Mouse (Mus musculus) liver, embryonic 14.5 days (tissue): Measurements from ENCODE around the gene Igflr1. TPM values are rescaled to one million over a fixed set of nuclear protein-coding genes. Genes with fewer than 3 reads are reported as not detected.
A peak's percentile ranks its signal among the peaks of the same experiment; 100 is the strongest.

Source experiments
- ATAC-seq: fragments of 200-750 bp; cut with Nextera tagmentation; 2 replicates; pipeline ENCODE4 v1.8.0; 2017; ENCODE audit warnings: moderate number of reproducible peaks, mild to moderate bottlenecking, moderate library complexity; ENCODE audit not compliant: insufficient read depth
- DNase-seq, 3 experiments: peaks; one replicate each; pipeline ENCODE4 v3.0.0-alpha.2; 2012 to 2013; ENCODE audit warnings: low read depth in 3 of 3, low spot score in 3 of 3
- H3K27ac ChIP-seq: fragments of 300-500 bp; sonication (generic); 2 replicates; pipeline ENCODE4 v1.5.1; 2014; ENCODE audit warnings: moderate library complexity, mild to moderate bottlenecking, control low read depth, inconsistent platforms
- H3K27me3 ChIP-seq: fragments of 300-500 bp; sonication (generic); 2 replicates; pipeline ENCODE4 v1.6.1; 2014; ENCODE audit warnings: mild to moderate bottlenecking, low read length, moderate library complexity; ENCODE audit not compliant: control insufficient read depth, insufficient read depth
- H3K36me3 ChIP-seq: fragments of 300-500 bp; sonication (generic); replicated peaks from 2 replicates; pipeline ENCODE4 v1.6.1; 2014; ENCODE audit warnings: low read depth; ENCODE audit not compliant: control insufficient read depth, insufficient read depth
- H3K4me1 ChIP-seq, 2 experiments: fragments of 200-500 bp in 1 of 2; fragments of 300-500 bp in 1 of 2; sonication (generic) in 1 of 2; replicated peaks; 2 replicates each; pipeline ENCODE4 v1.6.1; 2012 to 2014; ENCODE audit warnings: antibody characterized with exemption in 1 of 2, inconsistent platforms in 1 of 2, low read length in 1 of 2; ENCODE audit not compliant: control insufficient read depth in 2 of 2, insufficient read depth in 2 of 2
- H3K4me2 ChIP-seq: fragments of 300-500 bp; sonication (generic); 2 replicates; pipeline ENCODE4 v1.6.1; 2014; ENCODE audit warnings: low read depth, mild to moderate bottlenecking, control low read depth, moderate library complexity
- H3K4me3 ChIP-seq, 2 experiments: fragments of 200-500 bp in 1 of 2; fragments of 300-500 bp in 1 of 2; sonication (generic) in 1 of 2; 2 replicates each; pipeline ENCODE4 v1.5.1; 2012 to 2014; ENCODE audit warnings: low read depth in 2 of 2, low read length in 2 of 2, mild to moderate bottlenecking in 2 of 2, control low read depth in 1 of 2, inconsistent platforms in 1 of 2, moderate library complexity in 1 of 2; ENCODE audit not compliant: insufficient read depth in 1 of 2
- H3K9ac ChIP-seq: fragments of 300-500 bp; sonication (generic); replicated peaks from 2 replicates; pipeline ENCODE4 v1.6.1; 2014; ENCODE audit warnings: mild to moderate bottlenecking, control low read depth, moderate library complexity
- H3K9me3 ChIP-seq: fragments of 300-500 bp; sonication (generic); 2 replicates; pipeline ENCODE4 v1.6.1; 2016; ENCODE audit warnings: low read length, mixed read lengths; ENCODE audit not compliant: control insufficient read depth
- CTCF ChIP-seq: IDR thresholded peaks from 2 replicates; pipeline ENCODE4 v1.5.1; 2016; ENCODE audit warnings: antibody characterized with exemption, low read depth, control low read depth
- EP300 ChIP-seq: IDR thresholded peaks from 2 replicates; pipeline ENCODE4 v1.6.1; 2016; ENCODE audit warnings: antibody characterized with exemption, low read depth
- WGBS: fragments of 180-500 bp; shearing (Covaris S2); extraction: QIAGEN DNeasy Blood & Tissue Kit; methylation state at CpG from one replicate; pipeline ENCODE4 v1.1.7; 2014; ENCODE audit not compliant: insufficient replicate concordance; 5-methylcytosine and 5-hydroxymethylcytosine counted together
- polyA plus RNA-seq, 2 experiments: library from polyadenylated mRNA; depleted of rRNA in 1 of 2; stranded (reverse) in 1 of 2; unstranded in 1 of 2; fragments of >200 nt; fragmentation: Nextera tagmentation in 1 of 2; extraction: Ambion mirVana in 1 of 2; gene quantifications; 2 replicates each; pipeline versions ENCODE4 v1.2.1 to v1.2.3; 2012 to 2014

The Igflr1 gene
- polyA plus RNA-seq, 2 experiments: 1.2 to 1.5 TPM

GRCm38 (mm10) chr7:30532931-30533330, 32.3 kb upstream of the Igflr1 start:
- H3K4me3 ChIP-seq: no peak overlapping the region
- H3K27ac ChIP-seq: no peak overlapping the region
- H3K36me3 ChIP-seq: peaks cover 7% of the 10 kb centered on the region
- TF ChIP-seq CTCF (no peak), EP300 (no peak)
- H3K4me1 ChIP-seq: peaks cover 6 to 11% of the 10 kb centered on the region in 2 experiments
- ATAC-seq (no peak), DNase-seq (no peak)
- no peaks in the 10 kb centered on the region for H3K9me3 ChIP-seq
- H3K27me3 ChIP-seq: no peaks in the 10 kb centered on the region
- H3K9ac ChIP-seq: no peak overlapping the region
- no peak overlapping the region for H3K4me2 ChIP-seq
- WGBS: 67% methylated on average over 8 of the region's 8 CpGs

GRCm38 (mm10) chr7:30533941-30534632, 31.1 kb upstream of the Igflr1 start:
- peak overlapping the region; percentile 62 for H3K9ac ChIP-seq
- H3K4me2 ChIP-seq: peak overlapping the region; percentile 80
- DNase-seq (no peak), ATAC-seq (no peak)
- 17% methylated on average over 25 of the region's 26 CpGs for WGBS
- H3K9me3 ChIP-seq: no peaks in the 10 kb centered on the region
- peaks cover 5% of the 10 kb centered on the region for H3K36me3 ChIP-seq
- peak overlapping the region; percentile 68 to 74 for H3K4me3 ChIP-seq
- TF ChIP-seq EP300: no peak
- no peak for TF ChIP-seq CTCF
- peaks cover 6 to 11% of the 10 kb centered on the region in 2 experiments for H3K4me1 ChIP-seq
- H3K27ac ChIP-seq: no peak overlapping the region
- H3K27me3 ChIP-seq: no peaks in the 10 kb centered on the region

GRCm38 (mm10) chr7:30534633-30535577, 30.3 kb upstream of the Igflr1 start, which contains the start of gene Arhgap33:
Gene Arhgap33 (minus strand): TSS chr7:30535060.
- peak within 1 kb of the TSS; percentile 62 for H3K9ac ChIP-seq
- H3K4me2 ChIP-seq: peak within 1 kb of the TSS; percentile 80
- no peaks in the 10 kb centered on the region for H3K27me3 ChIP-seq
- DNase-seq (peak; percentile 96 to 97 (median 96)), ATAC-seq (peak; percentile 96)
- peak within 1 kb of the TSS; percentile 41; the same call in 1 of the 2 replicates for H3K27ac ChIP-seq
- peaks cover 6 to 11% of the 10 kb centered on the region in 2 experiments for H3K4me1 ChIP-seq
- under 1% methylated on average over 68 of the region's 84 CpGs for WGBS
- TF ChIP-seq EP300 (no peak), CTCF (no peak)
- H3K4me3 ChIP-seq: peak within 1 kb of the TSS; percentile 68 to 97
- no peaks in the 10 kb centered on the region; the same call in 1 of the 2 replicates for H3K36me3 ChIP-seq
- no peaks in the 10 kb centered on the region for H3K9me3 ChIP-seq

GRCm38 (mm10) chr7:30540572-30540971, 24.7 kb upstream of the Igflr1 start:
- no peak overlapping the region for H3K4me2 ChIP-seq
- WGBS: 74% methylated on average over 7 of the region's 7 CpGs
- no peak overlapping the region for H3K27ac ChIP-seq
- no peaks in the 10 kb centered on the region for H3K36me3 ChIP-seq
- no peak overlapping the region for H3K9ac ChIP-seq
- H3K27me3 ChIP-seq: no peaks in the 10 kb centered on the region
- no peaks in the 10 kb centered on the region for H3K9me3 ChIP-seq
- no peak overlapping the region for H3K4me3 ChIP-seq
- peaks cover 8 to 12% of the 10 kb centered on the region in 2 experiments for H3K4me1 ChIP-seq
- no peak for DNase-seq
- no peak for ATAC-seq
- TF ChIP-seq CTCF (no peak), EP300 (no peak)
